Mouse (Mus musculus): ENCODE data around the gene Olfr1297.

The Olfr1297 gene

GRCm38 (mm10) chr2:111626397-111626796 is at the start of gene Olfr1297:
Gene Olfr1297, minus strand, starts transcription at chr2:111626497.
- no peak for DNase-seq (ENCODE audit: low spot score)

- DNase-seq (ENCODE audit: low spot score) = no peak
Observed at GRCm38 (mm10) chr2:111661119-111661518, 34.8 kb upstream of the Olfr1297 start, which contains the start of gene Olfr1299. Gene Olfr1299, plus strand, starts transcription at chr2:111661419.

- no peak for DNase-seq (ENCODE audit: low spot score)
Observed at GRCm38 (mm10) chr2:111649101-111649500, 22.8 kb upstream of the Olfr1297 start, which contains the start of gene Olfr1298. Gene Olfr1298, minus strand, starts transcription at chr2:111649201.

- no peak for DNase-seq (ENCODE audit: low spot score)
Observed at GRCm38 (mm10) chr2:111569581-111569980, 56.7 kb downstream of the Olfr1297 start, which contains the start of gene Olfr1295. Gene Olfr1295, minus strand, starts transcription at chr2:111569681.
